Mouse (Mus musculus): Measurements from ENCODE around the gene Pros1. TPM values are rescaled to one million over a fixed set of nuclear protein-coding genes. Genes with fewer than 3 reads are reported as not detected.
A peak's percentile ranks its signal among the peaks of the same experiment; 100 is the strongest.

Pros1 gene
- polyA plus RNA-seq, 1 experiment from 2014 or later = 10.7 TPM

DNA sequence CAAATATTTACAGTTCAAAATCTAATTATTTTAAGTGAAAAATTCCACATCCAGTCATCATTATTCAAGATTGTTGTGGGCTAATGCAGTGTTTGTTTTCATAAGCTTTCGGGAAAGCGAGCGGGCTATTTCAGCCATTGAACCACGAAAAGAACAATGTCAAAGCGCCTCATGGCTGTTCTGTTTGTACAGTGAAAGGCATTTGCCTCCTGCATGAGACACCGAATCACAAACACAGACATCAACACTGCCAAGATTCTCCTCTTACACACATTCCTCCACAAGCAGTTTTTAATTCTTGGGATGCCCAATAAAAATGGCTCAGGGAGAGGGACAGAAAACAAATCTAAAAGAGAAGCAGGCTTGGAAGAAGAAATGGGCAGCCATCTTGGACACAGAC is 20.0 kb downstream of the Pros1 start:
- H3K9ac ChIP-seq = no peak overlapping the region
- 78% methylated on average over 6 of the region's 6 CpGs for WGBS
- H3K4me1 ChIP-seq (replicated peaks) = no peaks in the 10 kb centered on the region
- ATAC-seq (ENCODE audit: low FRiP score, low read depth) = no peak
- no peaks in the 10 kb centered on the region for H3K27me3 ChIP-seq
- no peak overlapping the region for H3K4me3 ChIP-seq
- H3K9me3 ChIP-seq = no peaks in the 10 kb centered on the region
- no peak overlapping the region for H3K4me2 ChIP-seq
- no peaks in the 10 kb centered on the region for H3K36me3 ChIP-seq
- no peak overlapping the region for H3K27ac ChIP-seq (replicated peaks)

DNA sequence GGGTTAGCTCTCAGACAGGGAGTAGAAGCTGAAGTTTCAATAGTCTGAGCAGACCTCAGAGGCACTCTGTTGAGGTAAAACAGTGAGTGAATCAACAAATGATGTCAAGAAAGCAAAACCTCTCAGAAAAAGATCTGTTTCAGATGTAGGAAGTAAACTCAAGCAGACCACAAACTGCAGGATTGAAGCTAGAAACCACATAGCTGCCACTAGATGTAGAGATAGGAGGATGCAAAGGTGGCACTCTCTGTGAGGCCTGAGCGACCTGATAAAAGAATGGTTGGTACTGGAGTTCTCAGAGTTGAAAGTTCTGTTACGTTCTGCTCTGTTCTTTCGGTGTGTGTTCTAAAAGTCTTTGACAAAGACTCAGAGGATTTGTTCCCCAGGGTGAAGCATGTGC is 41.7 kb downstream of the Pros1 start:
- no peaks in the 10 kb centered on the region for H3K27me3 ChIP-seq
- no peak overlapping the region for H3K27ac ChIP-seq (replicated peaks)
- no peaks in the 10 kb centered on the region for H3K4me1 ChIP-seq (replicated peaks)
- no peaks in the 10 kb centered on the region for H3K36me3 ChIP-seq
- WGBS = 88% methylated on average over 3 of the region's 3 CpGs
- H3K4me2 ChIP-seq = no peak overlapping the region
- no peaks in the 10 kb centered on the region for H3K9me3 ChIP-seq
- H3K9ac ChIP-seq = no peak overlapping the region
- ATAC-seq (ENCODE audit: low FRiP score, low read depth) = no peak
- H3K4me3 ChIP-seq = no peak overlapping the region

DNA sequence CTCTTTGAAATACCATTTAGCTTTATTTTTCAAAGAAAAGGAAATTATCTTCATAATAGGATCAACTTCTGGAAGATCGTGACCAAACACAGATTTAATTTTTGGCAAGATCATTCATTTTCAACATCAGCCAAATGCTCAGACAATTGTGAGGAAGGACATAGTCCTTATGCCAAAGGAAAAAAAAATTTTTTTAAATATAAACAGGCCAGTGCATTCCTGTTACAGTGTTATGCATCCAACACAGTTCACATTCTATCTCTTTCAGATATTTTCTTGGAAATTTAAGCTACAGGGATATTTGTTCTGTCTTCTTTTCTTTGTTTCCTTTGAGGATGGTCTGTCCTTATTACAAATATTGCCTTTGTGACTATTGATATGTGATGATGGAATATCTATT is 57.3 kb downstream of the Pros1 start:
- Histone ChIP-seq H3K36me3 (no peaks in the 10 kb centered on the region), H3K4me1 (replicated peaks) (no peaks in the 10 kb centered on the region), H3K27ac (replicated peaks) (no peak overlapping the region), H3K4me3 (no peak overlapping the region), H3K9me3 (no peaks in the 10 kb centered on the region), H3K9ac (no peak overlapping the region), H3K27me3 (no peaks in the 10 kb centered on the region), H3K4me2 (no peak overlapping the region)
- 80% methylated on average over 1 of the region's 1 CpGs for WGBS
- no peak for ATAC-seq (ENCODE audit: low FRiP score, low read depth)

DNA sequence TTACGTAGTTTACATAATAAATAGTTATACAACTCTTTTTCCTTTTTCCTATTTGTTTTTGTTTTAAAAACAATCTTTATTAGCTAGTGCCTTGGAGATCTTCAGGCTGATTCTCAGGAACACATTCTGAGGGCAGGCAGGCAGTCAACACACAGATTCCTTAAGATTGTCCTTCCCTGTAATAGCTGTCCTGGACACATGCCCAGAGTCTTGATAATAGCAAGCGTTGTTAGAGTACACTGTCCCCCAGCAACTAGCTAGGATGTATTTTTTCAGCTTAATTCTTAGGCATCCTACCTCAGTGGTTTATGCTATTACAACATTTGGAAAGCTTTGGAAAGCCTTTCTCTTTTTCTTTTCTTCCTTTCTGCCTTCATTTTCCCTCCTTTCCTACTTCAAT is 58.1 kb downstream of the Pros1 start:
- WGBS = 76% methylated on average over 2 of the region's 2 CpGs
- Histone ChIP-seq H3K4me3 (no peak overlapping the region), H3K4me2 (no peak overlapping the region), H3K4me1 (replicated peaks) (no peaks in the 10 kb centered on the region), H3K27ac (replicated peaks) (no peak overlapping the region), H3K9ac (no peak overlapping the region), H3K9me3 (no peaks in the 10 kb centered on the region), H3K27me3 (no peaks in the 10 kb centered on the region), H3K36me3 (no peaks in the 10 kb centered on the region)
- ATAC-seq (ENCODE audit: low FRiP score, low read depth) = no peak

DNA sequence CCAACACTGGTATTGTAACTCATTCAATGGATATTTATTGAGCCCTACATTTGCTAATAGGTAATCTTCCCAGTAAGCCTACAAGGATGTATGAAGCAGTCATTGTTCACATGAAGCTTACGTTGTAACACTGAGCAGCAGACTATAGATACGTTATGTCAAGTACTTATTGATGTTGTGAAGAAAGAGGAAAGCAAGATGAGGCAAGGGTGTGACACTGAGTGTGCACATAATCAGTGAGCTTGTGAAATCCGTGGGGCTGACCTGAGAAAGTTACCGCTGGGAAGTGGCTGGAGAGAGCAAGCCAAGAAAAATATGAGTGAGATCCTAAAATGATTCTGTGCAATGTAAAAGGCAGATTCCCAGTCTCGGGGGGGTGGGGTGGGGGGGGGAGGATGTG is 61.4 kb downstream of the Pros1 start:
- no peaks in the 10 kb centered on the region for H3K4me1 ChIP-seq (replicated peaks)
- 86% methylated on average over 5 of the region's 5 CpGs for WGBS
- no peaks in the 10 kb centered on the region for H3K36me3 ChIP-seq
- H3K9ac ChIP-seq = no peak overlapping the region
- no peaks in the 10 kb centered on the region for H3K9me3 ChIP-seq
- no peak for ATAC-seq (ENCODE audit: low FRiP score, low read depth)
- no peaks in the 10 kb centered on the region for H3K27me3 ChIP-seq
- no peak overlapping the region for H3K27ac ChIP-seq (replicated peaks)
- H3K4me2 ChIP-seq = no peak overlapping the region
- H3K4me3 ChIP-seq = no peak overlapping the region

DNA sequence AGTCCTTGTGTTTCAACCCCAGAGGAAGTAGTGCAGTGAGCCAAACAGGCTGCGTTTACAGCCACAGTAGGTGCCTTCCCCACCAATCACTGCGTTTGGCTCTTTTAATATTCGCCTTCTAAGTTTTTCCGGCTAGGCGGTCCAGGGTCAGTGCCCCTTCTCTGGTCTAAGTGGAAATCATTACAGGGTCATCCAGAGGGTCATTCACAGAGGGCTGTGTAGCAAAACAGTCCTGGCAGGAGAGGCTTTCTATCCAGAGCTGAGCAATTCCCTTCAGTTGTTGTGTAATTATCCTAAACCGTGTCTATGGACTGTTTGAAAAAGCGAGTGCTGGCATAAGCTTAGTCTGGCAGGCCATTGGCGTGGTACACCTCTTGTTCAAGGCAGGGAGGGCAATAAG is 68.1 kb downstream of the Pros1 start:
- Histone ChIP-seq H3K9me3 (no peaks in the 10 kb centered on the region), H3K36me3 (no peaks in the 10 kb centered on the region), H3K4me1 (replicated peaks) (no peaks in the 10 kb centered on the region), H3K27me3 (no peaks in the 10 kb centered on the region), H3K9ac (no peak overlapping the region), H3K4me2 (no peak overlapping the region), H3K4me3 (no peak overlapping the region), H3K27ac (replicated peaks) (no peak overlapping the region)
- no peak for ATAC-seq (ENCODE audit: low FRiP score, low read depth)
- 11% methylated on average over 8 of the region's 8 CpGs for WGBS

DNA sequence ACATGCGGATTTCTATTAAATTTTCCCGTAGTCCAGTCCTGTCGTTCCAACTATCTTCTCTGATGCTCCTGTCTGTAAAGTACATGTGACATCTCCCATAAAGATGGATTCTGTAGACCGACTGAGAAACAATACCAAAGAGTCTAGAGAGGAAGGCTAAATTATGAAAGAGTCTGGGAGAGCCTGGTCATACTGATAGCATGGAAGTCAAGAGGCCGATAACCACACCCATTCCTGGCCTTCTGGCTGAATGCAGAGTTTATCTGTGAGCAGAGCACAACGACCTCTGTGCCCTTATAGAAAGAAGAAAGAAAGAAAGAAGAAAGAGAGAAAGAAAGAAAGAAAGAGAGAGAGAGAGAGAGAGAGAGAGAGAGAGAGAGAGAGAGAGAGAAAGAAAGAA is 77.2 kb downstream of the Pros1 start:
- no peak overlapping the region for H3K4me2 ChIP-seq
- no peaks in the 10 kb centered on the region for H3K27me3 ChIP-seq
- no peaks in the 10 kb centered on the region for H3K4me1 ChIP-seq (replicated peaks)
- H3K9ac ChIP-seq = no peak overlapping the region
- no peak overlapping the region for H3K4me3 ChIP-seq
- no peak for ATAC-seq (ENCODE audit: low FRiP score, low read depth)
- no peaks in the 10 kb centered on the region for H3K9me3 ChIP-seq
- H3K36me3 ChIP-seq = no peaks in the 10 kb centered on the region
- H3K27ac ChIP-seq (replicated peaks) = no peak overlapping the region
- 94% methylated on average over 6 of the region's 6 CpGs for WGBS

DNA sequence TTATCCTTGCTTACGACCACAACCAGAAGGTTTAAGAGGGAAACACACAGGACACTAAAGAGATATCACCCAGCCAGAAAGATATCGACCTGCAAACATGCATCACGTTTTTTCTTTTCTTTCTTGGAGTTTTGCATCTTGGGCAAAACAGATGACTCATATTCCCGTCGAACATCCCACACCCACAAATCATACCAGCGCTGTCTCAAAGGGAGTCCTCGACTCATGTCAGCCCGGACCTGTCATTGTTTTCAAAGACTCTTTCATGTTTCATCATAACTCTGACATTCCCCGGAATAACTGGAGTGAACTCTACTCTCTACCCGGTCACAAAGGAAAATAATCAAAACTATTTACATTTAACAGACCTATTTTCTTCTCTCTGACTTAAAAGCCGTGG is 82.2 kb downstream of the Pros1 start:
- no peak for ATAC-seq (ENCODE audit: low FRiP score, low read depth)
- Histone ChIP-seq H3K27me3 (no peaks in the 10 kb centered on the region), H3K27ac (replicated peaks) (no peak overlapping the region), H3K4me1 (replicated peaks) (no peaks in the 10 kb centered on the region), H3K9ac (no peak overlapping the region), H3K36me3 (no peaks in the 10 kb centered on the region), H3K4me3 (no peak overlapping the region), H3K9me3 (no peaks in the 10 kb centered on the region), H3K4me2 (no peak overlapping the region)
- 73% methylated on average over 11 of the region's 11 CpGs for WGBS

DNA sequence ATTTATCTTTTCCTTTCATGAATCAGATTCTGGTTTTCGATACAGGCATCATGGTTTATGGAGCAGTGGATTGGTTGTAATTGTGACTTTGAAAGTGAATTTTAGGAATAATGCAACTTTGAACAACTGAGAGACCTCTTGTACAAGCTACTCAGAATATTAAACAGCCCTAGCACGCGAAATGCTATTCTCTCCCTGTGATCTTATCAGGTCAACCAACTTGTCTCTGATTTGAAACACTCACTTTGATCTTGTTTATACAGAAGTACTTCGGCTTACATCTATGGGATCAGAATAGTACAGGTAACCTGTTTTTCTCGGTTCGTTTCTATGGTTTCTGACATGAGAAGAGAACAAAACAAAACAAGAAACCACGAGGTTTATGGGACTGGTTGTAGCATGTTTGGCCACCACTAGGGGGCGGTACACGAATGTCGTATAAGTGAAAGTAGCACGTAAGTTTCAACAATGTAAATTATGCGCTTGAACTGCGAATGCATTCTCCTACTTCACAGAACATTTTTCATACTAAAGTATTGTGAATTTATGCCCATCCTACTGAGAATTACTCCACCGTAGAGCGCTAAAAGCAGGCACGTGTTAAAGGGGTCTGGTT is 86.4 kb downstream of the Pros1 start:
- Histone ChIP-seq H3K4me3 (0 out of 2 replicates have a peak overlapping the region, but pooled peaks have one; percentile 19), H3K36me3 (no peaks in the 10 kb centered on the region), H3K9ac (no peak overlapping the region), H3K4me2 (peak overlapping the region; percentile 38), H3K27ac (replicated peaks) (no peak overlapping the region), H3K27me3 (no peaks in the 10 kb centered on the region), H3K9me3 (no peaks in the 10 kb centered on the region), H3K4me1 (replicated peaks) (0 out of 2 replicates have a peak, but pooled peaks cover 4% of the 10 kb centered on the region)
- WGBS = 17% methylated on average over 16 of the region's 16 CpGs
- ATAC-seq (ENCODE audit: low FRiP score, low read depth) = peak; percentile 73

DNA sequence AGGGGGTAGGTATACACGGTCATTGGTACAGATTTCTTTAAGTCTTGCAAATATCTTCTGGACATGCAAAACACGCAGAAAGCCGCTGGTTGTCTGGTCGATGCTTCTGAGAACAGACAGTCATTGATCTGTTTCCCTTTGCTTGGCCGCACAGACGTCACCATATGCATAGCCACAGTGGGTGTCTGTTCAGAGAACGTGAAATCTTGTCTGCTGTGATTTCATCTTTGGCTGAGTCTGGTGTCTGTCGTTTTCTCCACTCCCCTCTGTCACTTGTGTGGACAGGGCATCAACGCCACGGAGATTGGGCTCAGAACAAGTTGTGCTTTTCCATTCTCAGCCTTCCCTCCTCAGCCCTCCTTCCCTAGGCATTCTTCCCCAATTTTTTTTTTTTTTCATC is 87.7 kb downstream of the Pros1 start:
- Histone ChIP-seq H3K4me1 (replicated peaks) (0 out of 2 replicates have a peak, but pooled peaks cover 4% of the 10 kb centered on the region), H3K9ac (no peak overlapping the region), H3K4me3 (no peak overlapping the region), H3K36me3 (no peaks in the 10 kb centered on the region), H3K27ac (replicated peaks) (no peak overlapping the region), H3K27me3 (no peaks in the 10 kb centered on the region), H3K4me2 (0 out of 2 replicates have a peak overlapping the region, but pooled peaks have one; percentile 18), H3K9me3 (no peaks in the 10 kb centered on the region)
- 32% methylated on average over 10 of the region's 10 CpGs for WGBS
- ATAC-seq (ENCODE audit: low FRiP score, low read depth) = peak; percentile 56; the same call in 1 of the 2 replicates

DNA sequence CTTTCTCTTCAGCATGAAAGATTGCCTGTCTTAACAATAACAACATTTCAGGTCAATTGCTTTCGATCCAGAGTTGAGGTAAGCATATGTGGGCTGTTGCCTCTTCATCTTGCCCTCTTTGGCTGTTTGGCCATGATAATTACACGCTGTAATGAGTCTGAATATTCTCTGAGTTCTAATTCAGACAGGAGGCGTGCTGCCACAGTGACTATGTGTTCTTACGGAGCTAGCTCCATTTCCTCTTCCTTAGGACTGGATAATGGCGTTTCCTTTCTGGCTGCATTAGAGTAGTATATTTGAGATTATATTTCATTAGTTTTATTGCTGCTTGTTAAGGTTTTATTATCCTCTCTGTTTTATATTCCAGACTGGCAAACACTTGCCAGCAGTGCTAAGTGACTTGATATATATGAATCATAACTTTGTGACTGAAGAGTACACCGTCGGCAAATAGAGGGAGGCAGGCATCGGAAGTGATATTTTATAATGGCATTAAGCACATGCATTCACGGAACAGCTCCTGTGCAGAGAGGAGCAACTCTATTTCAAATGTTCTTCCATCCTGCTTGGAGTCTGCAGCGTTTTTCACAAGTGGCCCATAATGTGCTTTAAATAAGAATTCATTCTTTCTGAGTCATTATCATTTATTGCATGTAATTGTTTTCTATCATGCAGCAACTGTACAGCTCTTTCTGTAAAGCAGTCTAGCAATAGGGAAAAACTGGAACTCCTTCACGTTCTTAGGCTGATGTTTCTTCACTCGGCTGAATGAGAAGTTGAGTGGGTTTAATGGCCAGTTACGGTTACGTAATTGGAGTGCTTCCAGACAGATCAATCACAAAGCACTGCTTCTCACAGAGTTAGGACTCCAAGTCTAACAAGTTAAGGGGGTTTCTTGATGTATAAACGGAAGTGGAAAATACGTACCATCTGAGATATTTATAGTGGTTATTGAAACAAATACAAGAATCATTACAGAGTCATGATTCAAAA is 88.6 kb downstream of the Pros1 start:
- no peak for ATAC-seq (ENCODE audit: low FRiP score, low read depth)
- WGBS = 53% methylated on average over 16 of the region's 16 CpGs
- no peaks in the 10 kb centered on the region for H3K36me3 ChIP-seq

DNA sequence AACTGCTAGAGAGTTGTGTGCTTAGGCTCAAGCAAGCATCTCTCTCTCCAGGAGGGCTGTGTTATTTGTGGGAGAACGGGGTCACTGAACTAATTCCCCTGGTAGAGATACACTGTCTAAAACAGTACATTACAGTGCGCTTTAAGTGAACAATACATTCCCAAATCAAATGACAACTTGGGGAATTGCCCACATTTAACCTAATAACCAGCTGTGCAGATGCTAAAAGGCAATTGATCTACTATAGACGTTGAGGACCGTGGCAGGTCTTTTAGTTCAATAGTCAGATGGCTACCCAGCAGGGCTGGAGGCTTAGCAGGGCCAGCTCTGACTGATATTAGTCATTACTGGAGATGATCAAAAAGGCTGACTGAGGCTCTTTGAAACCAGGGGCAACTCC is 104.4 kb downstream of the Pros1 start:
- Histone ChIP-seq H3K4me3 (no peak overlapping the region), H3K27ac (replicated peaks) (no peak overlapping the region), H3K9me3 (no peaks in the 10 kb centered on the region), H3K4me2 (no peak overlapping the region), H3K4me1 (replicated peaks) (no peaks in the 10 kb centered on the region), H3K27me3 (no peaks in the 10 kb centered on the region), H3K36me3 (no peaks in the 10 kb centered on the region), H3K9ac (no peak overlapping the region)
- 35% methylated on average over 4 of the region's 4 CpGs for WGBS
- ATAC-seq (ENCODE audit: low FRiP score, low read depth) = no peak

More for the DNA sequence above, 88.6 kb downstream of the Pros1 start:
- Histone ChIP-seq H3K27me3 (no peaks in the 10 kb centered on the region), H3K4me3 (no peak overlapping the region), H3K9me3 (no peaks in the 10 kb centered on the region), H3K9ac (no peak overlapping the region), H3K27ac (replicated peaks) (no peak overlapping the region), H3K4me2 (no peak overlapping the region), H3K4me1 (replicated peaks) (0 out of 2 replicates have a peak, but pooled peaks cover 4% of the 10 kb centered on the region)
